Mouse (Mus musculus) ES-Bruce4 (cell line): ENCODE data around the gene Grsf1.

Experiments
- CTCF ChIP-seq: IDR thresholded peaks from one replicate; pipeline ENCODE4 v1.8.1; 2011; ENCODE audit warnings: low read depth, low read length
- EP300 ChIP-seq: IDR thresholded peaks from 2 replicates; pipeline ENCODE4 v1.6.1; 2011; ENCODE audit warnings: low read depth, low read length; ENCODE audit not compliant: insufficient read depth

DNA sequence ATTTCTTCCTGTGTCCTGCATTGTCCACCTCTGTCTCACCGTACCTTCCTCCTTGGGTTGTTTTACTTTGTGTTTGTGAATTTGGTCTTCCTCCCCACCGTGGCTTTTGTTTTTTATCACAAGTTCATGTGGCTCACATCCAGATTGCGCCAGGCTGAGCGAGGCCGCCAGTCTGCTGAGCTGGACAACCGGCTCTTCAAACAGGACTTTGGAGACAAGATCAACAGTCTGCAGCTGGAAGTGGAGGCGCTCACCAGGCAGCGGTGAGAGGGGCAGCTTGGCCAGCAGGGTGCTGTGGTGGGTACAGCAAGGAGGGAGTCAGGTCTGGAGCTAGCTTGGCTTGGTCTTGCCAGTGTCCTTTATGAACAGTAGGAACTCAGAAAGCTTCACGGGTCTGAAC is 33.2 kb downstream of the Grsf1 start:
- TF ChIP-seq CTCF (no peak), EP300 (no peak)
